Mouse (Mus musculus) adrenal gland, postnatal 14 days (tissue): Measurements from ENCODE around the gene Aldh1l1. TPM values are rescaled to one million over a fixed set of nuclear protein-coding genes. Genes with fewer than 3 reads are reported as not detected.
"Not testable (repeated sequence)": the region's sequence is repeated elsewhere in the genome, so short reads cannot be mapped to it uniquely, and the experiment has no call there.

Experiments
- DNase-seq: peaks from one replicate; pipeline ENCODE4 v3.0.0; 2021; ENCODE audit warnings: mixed read lengths
- total RNA-seq: library from RNA; stranded (reverse); gene quantifications from 2 replicates; pipeline ENCODE4 v1.2.3, GENCODE M21; 2021

The Aldh1l1 gene
- total RNA-seq, 1 experiment from 2014 or later: 130 TPM

- no peak for DNase-seq
Observed at GRCm38 (mm10) chr6:90619936-90620335, 133.7 kb downstream of the Aldh1l1 start.

- DNase-seq: no peak
Observed at GRCm38 (mm10) chr6:90620791-90621583, 134.8 kb downstream of the Aldh1l1 start.

- DNase-seq: no peak
Observed at GRCm38 (mm10) chr6:90621584-90621890, 135.3 kb downstream of the Aldh1l1 start.

GRCm38 (mm10) chr6:90622758-90623455 lies 136.7 kb downstream of the Aldh1l1 start:
- DNase-seq: peak; percentile 42

GRCm38 (mm10) chr6:90623456-90623836 lies 137.2 kb downstream of the Aldh1l1 start:
- DNase-seq: no peak

GRCm38 (mm10) chr6:90624184-90624583 lies 138.0 kb downstream of the Aldh1l1 start:
- peak; percentile 79 for DNase-seq

GRCm38 (mm10) chr6:90624733-90625132 lies 138.5 kb downstream of the Aldh1l1 start:
- peak; percentile 61 for DNase-seq

GRCm38 (mm10) chr6:90625207-90625994 lies 139.2 kb downstream of the Aldh1l1 start:
- no peak for DNase-seq

GRCm38 (mm10) chr6:90627556-90627955 lies 141.3 kb downstream of the Aldh1l1 start:
- DNase-seq: no peak

- DNase-seq: no peak
Observed at GRCm38 (mm10) chr6:90629506-90629905, 143.3 kb downstream of the Aldh1l1 start.

GRCm38 (mm10) chr6:90630427-90630826 lies 144.2 kb downstream of the Aldh1l1 start:
- no peak for DNase-seq

GRCm38 (mm10) chr6:90632526-90632925 lies 146.3 kb downstream of the Aldh1l1 start:
- not testable (repeated sequence) for DNase-seq

- DNase-seq: no peak
Observed at GRCm38 (mm10) chr6:90635081-90635480, 148.9 kb downstream of the Aldh1l1 start.

GRCm38 (mm10) chr6:90635611-90636010 lies 149.4 kb downstream of the Aldh1l1 start:
- DNase-seq: no peak

GRCm38 (mm10) chr6:90643057-90643456 lies 156.8 kb downstream of the Aldh1l1 start:
- no peak for DNase-seq

GRCm38 (mm10) chr6:90644965-90645364 lies 158.7 kb downstream of the Aldh1l1 start:
- no peak for DNase-seq

- DNase-seq: no peak
Observed at GRCm38 (mm10) chr6:90648391-90648790, 162.2 kb downstream of the Aldh1l1 start.

- DNase-seq: no peak
Observed at GRCm38 (mm10) chr6:90649279-90649678, 163.1 kb downstream of the Aldh1l1 start.

Other genes starting within 250 kb of the Aldh1l1 start
- gene Vmn1r54, start 240.1 kb upstream of the Aldh1l1 start, total RNA-seq: not detected in 2 replicates
- not detected in 2 replicates for gene BC048671, start 185.2 kb upstream of the Aldh1l1 start, total RNA-seq
- gene Chst13, start 161.2 kb upstream of the Aldh1l1 start, total RNA-seq: 0.74 TPM in 1 of 2 replicates, not detected in the other
- 1.9 and 32.3 TPM in 2 replicates for gene Uroc1, start 153.1 kb upstream of the Aldh1l1 start, total RNA-seq
- 20.0 and 20.2 TPM in 2 replicates for gene Zxdc, start 116.9 kb upstream of the Aldh1l1 start, total RNA-seq
- 0.67 and 1.4 TPM in 2 replicates for gene Cfap100, start 57.6 kb upstream of the Aldh1l1 start, total RNA-seq
- gene Klf15, start 23.9 kb upstream of the Aldh1l1 start, total RNA-seq: 38.0 and 40.0 TPM in 2 replicates
- gene Slc41a3, start 118.3 kb downstream of the Aldh1l1 start, total RNA-seq: 21.4 and 25.2 TPM in 2 replicates